Mouse (Mus musculus) erythroid progenitor cell, adult 5-6 weeks (primary cell): ENCODE measurements at regions not wholly inside any gene's neighbourhood (a gene's known extent, or its start where the extent isn't known, plus 50 kb on each side); places are given as distances from the start of the nearest gene placed in this dataset.

Source experiments
- ATAC-seq: replicated peaks from 2 replicates; pipeline ENCODE4 v1.8.0; 2016; ENCODE audit warnings: moderate number of reproducible peaks, mild to moderate bottlenecking, moderate TSS enrichment, inconsistent platforms; ENCODE audit not compliant: poor library complexity, low FRiP score, severe bottlenecking

- ATAC-seq: no peak
These were observed 221.0 kb upstream of the Irx5 start for GRCm38 (mm10) chr8:92136413-92136812.

DNA sequence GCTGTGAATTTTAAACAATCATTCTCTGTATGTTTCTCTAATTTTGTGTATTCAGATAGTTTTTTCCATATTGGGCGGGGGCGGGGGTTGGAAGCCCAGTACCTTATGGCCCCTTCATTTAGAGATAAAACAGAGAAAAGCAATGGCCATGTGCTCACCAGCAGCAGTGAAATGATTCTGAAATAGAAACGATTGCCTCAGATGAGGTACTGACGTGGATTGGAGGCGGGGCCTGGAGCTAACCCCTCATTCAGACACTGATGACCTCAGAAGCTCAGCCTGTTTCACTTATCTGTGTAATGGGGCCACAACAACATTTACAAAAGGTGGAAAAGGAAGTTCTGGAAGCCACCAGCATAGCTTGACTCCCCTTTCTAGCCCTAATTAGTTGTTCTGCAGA, 223.0 kb upstream of the Irx5 start:
- no peak for ATAC-seq

GRCm38 (mm10) chr8:92133484-92134406, 223.7 kb upstream of the Irx5 start:
- no peak for ATAC-seq

DNA sequence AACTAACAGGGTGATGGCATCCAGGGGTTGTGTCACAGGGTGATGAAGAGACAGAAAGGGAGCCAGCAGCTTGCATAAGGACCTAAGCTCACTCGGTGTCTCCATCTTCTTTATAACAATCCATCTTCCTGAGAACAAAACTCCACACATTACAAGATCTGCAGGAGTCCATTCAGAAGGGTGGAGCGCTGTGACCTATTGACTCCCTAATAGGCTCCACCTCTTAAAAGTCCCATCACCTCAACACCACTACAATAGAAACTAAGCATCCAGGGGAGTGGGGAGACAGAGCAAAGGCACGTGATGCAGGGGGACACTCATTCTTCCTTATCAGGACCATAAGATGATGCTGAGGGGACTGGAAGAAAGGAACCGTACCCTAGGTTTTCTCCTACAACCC, 224.5 kb upstream of the Irx5 start:
- ATAC-seq: no peak

DNA sequence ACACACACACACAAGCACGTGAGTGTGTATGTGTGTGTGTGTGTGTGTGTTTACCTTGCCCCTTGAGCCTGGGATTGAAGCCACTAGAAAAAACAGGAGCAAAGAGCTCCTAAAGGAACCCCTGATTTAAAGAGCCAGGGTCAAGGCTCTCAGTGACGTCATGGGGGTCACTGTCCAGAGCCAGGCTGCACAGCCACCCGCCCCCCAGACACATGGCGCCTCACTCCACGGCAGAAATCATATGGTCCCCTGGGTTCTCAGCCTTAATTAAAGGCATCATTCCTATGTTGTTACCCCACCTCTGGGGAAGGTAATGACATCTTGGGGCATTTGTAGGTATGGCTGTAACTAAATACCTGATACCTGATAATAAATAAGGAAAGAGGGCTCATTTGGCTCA, 224.9 kb upstream of the Irx5 start:
- no peak for ATAC-seq

DNA sequence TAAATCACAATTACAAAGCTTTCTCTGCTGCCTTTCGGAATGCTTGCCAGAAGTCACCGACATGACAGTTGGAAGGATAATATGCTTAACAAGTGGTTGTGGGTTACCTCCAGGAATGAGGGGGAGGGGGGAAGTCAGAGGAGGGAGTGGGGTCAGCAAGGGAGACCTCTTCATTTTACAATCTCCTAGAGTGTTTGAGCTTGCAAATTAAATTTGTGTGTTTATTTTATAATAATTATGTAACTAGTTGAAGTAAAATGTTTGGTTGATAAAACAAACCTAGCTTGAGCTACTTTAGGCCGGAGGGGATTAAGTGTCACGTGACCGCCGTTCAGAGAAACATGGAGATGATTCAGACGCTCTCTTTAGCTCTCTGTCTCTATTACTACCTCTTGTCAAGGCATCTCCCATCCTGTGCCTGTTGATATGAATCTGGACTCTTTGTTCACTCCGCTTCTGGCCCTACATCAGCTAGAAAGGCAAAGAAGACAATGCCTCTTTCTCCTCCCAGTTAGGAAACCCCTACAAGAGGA, 227.3 kb upstream of the Irx5 start:
- no peak for ATAC-seq

GRCm38 (mm10) chr8:92129241-92130015, 228.0 kb upstream of the Irx5 start:
- ATAC-seq: no peak

DNA sequence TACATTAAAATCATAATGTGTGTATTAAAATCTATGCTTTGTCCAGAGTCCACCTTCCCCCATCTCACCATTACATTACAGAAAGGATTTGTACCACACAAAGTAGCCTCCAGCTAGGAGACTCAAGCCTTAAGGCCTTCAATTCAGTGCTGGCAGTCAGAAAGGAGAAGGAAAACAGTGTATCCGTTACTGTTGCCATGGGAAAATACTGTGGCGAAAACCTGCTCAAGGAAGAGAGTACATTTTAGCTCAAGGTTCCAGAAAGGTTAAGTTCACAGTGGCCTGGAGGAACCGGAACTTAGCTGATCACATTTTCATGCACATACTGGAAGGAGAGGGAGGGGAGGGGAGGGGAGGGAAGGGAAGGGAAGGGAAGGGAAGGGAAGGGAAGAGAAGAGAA, 231.8 kb upstream of the Irx5 start:
- no peak for ATAC-seq

DNA sequence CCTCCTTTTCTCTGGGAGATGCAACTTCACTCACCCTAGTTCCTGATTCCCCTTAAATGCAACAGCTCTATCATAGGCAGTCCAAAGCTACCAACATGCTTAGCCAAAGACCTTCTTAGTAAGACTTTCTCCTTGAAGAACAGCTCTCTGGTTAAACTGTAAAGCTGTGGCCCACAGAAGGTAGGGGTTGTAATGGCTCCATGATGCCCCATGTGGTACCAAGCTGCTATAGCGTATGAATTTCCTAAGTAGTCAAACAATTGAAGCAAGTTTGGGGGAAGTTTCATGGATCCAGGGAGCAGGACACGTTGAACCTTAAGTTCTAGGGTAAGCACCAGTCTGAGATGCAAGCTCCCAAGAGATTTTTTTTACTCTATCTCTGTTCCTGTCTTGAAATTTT, 236.1 kb upstream of the Irx5 start:
- ATAC-seq: no peak

DNA sequence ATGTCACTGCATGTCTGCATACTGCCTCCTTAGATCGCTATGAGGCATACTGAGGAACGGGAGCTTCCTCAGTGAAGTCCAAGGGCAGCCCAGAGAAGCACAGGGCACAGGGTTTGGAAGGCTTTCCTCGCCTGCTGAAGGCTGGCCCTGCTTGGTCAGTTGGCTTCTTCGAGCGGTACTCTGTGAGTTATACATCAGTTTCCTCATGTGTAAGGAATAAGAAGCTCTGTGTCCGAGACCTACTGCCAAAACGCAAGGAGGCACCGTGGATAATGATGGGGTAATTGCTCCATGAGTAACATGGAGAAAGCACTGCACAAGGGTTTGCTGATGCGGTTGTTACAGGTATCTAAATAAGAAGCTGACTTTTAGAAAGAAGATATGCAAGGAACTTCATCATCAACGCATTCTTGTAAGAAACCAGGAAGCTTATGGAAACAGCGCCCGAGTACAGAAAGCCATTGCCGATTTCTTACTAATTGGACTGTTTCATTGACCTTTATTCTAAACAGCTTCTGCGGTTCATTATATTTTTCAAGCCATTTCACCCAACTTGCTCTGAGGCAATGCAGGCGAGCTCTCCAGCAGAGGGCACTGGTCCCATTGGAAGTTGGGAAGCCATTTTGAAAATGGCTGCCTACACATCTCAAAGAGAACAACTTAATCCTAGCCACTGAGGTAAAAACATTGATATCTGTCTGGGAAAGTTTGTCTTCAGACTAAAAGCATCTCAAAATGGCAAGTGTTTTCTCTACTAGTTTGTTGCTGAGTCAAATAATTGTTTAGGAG, 241.8 kb upstream of the Irx5 start:
- no peak for ATAC-seq

DNA sequence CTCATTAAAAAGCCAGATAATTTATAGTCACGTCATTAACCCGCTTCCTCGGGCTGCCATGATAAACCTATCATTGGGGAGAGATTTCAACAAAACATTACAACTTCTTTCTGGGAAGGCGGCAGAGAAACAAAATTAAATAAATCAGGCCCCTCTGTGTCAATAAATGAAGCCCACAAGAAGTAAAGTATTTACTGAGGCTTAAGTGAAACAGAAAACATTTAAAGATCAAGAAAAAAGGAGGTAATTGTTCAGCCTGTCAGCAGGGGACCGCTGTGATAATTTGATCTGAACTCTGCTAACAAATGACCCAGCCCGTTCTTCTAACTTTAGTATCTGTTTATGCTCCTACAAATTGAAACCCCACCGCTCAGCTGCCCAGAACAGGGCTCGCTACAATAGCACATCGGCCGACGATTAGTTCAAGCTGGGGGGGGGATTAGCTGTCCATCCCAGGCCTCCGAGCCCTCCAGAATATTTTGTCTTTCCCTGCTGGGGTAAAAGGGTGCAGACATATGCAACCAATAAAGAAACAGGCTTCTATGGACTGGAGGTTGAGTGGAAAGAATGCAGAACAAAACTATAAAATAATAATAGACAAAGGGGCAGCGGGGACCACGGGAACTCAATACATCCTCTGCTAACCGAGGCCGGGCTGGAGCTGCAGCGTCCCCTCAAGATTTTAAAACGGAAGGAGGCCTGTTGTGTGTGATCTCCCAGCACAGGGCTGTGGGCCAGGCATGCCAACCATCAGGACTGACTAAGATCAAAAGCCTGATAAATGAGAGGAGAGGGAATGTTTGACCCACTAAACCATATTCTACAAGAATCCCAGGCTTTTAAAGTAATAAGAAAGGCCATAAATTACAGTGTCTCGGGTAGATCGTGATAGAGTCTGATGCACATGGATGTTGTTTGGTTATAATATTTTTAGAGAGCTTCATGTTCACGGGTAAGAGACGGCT, 242.8 kb upstream of the Irx5 start:
- no peak for ATAC-seq

DNA sequence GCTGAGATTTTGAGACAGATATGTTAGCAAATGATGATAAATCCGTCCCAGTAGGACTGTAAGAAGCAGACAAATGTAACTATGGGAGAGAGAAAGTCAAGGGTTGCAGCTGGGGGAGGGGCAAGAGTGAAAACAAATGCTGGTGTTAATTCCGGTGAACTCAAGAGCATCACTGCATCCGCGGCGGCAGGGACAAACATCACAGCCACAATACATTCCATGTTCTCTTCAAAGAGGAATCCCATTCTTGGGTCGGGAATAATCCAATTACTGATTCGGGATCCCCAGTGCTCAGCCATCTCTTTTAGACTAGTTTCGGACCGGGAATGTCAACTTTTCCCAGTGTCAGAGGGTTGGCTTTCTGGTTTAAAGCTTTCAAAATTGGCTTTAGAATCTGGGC, 243.5 kb upstream of the Irx5 start:
- no peak for ATAC-seq

- ATAC-seq: no peak
These were observed 244.0 kb upstream of the Irx5 start for GRCm38 (mm10) chr8:92113386-92113785.

- ATAC-seq: no peak
These were observed 252.9 kb upstream of the Irx5 start for GRCm38 (mm10) chr8:92104561-92104960.

DNA sequence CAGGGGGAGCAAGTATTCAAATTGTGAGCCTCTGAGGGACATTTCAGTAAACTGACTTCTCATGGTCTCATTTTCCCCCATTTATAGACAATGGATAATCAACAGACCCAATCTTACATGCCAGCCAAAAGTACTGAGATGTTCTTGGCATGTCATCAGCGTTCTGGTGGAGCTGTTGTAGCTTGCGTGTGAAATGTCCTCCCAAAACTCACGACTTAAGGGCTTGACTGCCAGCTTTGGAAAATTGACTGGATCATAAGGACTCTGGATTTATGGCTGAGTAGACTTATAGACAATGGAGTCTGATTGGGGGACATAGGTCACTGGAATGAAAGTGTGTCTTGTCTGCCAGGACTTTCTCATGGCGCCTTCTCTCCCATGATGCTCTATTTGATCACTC, 254.9 kb upstream of the Irx5 start:
- no peak for ATAC-seq

DNA sequence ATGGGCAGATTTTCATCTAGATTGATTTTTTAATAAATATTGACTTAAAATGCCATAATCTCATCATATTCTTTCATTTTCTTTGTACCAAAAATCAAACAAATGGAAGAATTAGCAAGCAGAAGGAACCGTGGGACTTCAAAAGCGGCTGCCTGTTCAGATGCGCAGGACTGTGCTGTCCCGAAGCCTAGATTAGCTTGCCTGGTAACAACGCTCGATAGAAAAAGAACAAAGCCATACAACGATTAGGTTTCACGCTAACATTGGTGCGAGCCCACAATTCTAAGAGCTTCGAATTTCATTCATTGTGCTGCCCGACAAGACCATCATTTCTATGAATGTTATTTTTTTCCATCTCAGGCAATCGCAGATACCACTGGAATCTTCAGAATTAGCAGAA, 262.1 kb upstream of the Irx5 start:
- ATAC-seq: no peak

DNA sequence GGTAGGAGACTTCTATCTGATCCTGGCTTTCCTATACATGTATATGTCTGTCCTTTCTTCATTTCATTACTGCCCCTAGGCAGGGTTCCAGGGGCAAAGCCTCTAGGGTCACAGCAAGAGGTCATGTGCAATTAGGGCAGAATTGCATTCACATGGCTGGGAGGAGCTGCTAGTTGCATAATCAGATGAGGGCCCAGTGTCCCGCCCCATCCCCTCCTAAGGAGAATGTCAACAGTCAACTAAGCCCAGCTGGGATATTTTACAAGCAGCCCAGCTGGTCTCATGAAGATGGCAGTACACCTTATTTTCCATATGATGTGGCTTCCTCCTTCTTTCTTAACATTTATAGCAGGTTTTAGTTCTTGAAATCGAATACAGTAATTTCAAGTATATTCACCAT, 273.3 kb upstream of the Irx5 start:
- ATAC-seq: no peak

DNA sequence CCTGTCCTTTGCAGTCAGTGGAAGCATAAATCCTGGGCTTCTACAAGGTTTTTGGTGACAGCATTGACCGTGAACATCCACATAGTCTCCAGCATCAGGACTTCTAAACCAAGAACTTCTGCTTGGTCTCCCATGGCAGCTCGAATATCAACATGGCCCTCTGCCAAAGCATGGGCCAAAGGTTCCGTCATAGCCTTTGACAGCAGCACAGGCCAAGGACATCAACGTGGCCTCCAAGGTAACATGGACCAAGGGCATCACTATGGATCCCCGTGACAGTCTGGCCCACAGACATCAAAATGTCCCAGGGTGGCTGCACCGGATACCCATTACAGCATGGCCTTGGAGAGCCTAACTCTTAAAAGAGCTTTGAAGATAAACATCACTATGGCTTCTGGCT, 275.5 kb upstream of the Irx5 start:
- no peak for ATAC-seq

DNA sequence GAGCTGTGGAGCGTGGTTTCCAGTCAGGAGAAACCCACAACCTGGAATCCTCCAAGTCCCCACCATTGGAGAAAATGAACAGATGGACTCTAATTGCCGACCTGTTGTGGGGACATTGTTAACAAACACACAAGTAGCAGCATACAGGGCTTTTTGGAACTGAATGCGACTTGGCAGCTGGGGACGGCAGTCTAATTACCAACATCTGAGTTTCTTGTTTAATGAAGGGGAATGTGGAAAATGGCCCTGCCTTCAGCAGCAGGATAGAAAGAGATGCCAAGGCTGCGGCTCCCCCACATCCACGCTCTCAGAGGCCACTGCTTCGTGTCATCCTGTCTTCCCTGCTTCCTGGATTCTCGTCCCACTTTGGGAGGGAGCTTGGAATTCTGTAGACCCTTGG, 276.6 kb upstream of the Irx5 start:
- no peak for ATAC-seq
